Mouse (Mus musculus) cortical plate, adult 2 months (tissue): ENCODE results near the gene Celsr3.
A peak's percentile ranks its signal among the peaks of the same experiment; 100 is the strongest.

ENCODE experiments used
- CTCF ChIP-seq: fragments of 200-500 bp; IDR thresholded peaks from 2 replicates; pipeline ENCODE4 v1.5.1; 2011; ENCODE audit warnings: mild to moderate bottlenecking, control low read depth, low read length; ENCODE audit not compliant: insufficient read depth; ENCODE audit errors: extremely low read depth
- POLR2A ChIP-seq: fragments of 200-500 bp; IDR thresholded peaks from 2 replicates; pipeline ENCODE4 v1.6.1; 2011; ENCODE audit warnings: mild to moderate bottlenecking, low read length, control low read depth; ENCODE audit not compliant: insufficient read depth; ENCODE audit errors: extremely low read depth

GRCm38 (mm10) chr9:108854241-108854696, 28.1 kb downstream of the Celsr3 start:
- TF ChIP-seq POLR2A (peak; percentile 81), CTCF (no peak)
